Mouse (Mus musculus): Measurements from ENCODE around the gene Tnfsf15.

Tnfsf15 gene

GRCm38 (mm10) chr4:63685253-63685525 is 59.7 kb downstream of the Tnfsf15 start:
- H3K4me3 ChIP-seq (replicated peaks; ENCODE audit: low read length) = no peak overlapping the region
- no peaks in the 10 kb centered on the region for H3K27me3 ChIP-seq (ENCODE audit: insufficient read depth, low read length)
- TF ChIP-seq NANOG (IDR thresholded peaks at IDR 0.05; ENCODE audit: borderline replicate concordance, low read length) (no peak), CTCF (conservative IDR thresholded peaks at IDR 0.05; ENCODE audit: low read length) (no peak), POU5F1 (IDR thresholded peaks at IDR 0.05; ENCODE audit: borderline replicate concordance, low read length) (no peak)
- H3K36me3 ChIP-seq (ENCODE audit: insufficient read depth, low read length) = no peaks in the 10 kb centered on the region
- H3K9me3 ChIP-seq (ENCODE audit: low read length) = no peaks in the 10 kb centered on the region
- H3K4me1 ChIP-seq (replicated peaks; ENCODE audit: low read depth, low read length) = no peaks in the 10 kb centered on the region

DNA sequence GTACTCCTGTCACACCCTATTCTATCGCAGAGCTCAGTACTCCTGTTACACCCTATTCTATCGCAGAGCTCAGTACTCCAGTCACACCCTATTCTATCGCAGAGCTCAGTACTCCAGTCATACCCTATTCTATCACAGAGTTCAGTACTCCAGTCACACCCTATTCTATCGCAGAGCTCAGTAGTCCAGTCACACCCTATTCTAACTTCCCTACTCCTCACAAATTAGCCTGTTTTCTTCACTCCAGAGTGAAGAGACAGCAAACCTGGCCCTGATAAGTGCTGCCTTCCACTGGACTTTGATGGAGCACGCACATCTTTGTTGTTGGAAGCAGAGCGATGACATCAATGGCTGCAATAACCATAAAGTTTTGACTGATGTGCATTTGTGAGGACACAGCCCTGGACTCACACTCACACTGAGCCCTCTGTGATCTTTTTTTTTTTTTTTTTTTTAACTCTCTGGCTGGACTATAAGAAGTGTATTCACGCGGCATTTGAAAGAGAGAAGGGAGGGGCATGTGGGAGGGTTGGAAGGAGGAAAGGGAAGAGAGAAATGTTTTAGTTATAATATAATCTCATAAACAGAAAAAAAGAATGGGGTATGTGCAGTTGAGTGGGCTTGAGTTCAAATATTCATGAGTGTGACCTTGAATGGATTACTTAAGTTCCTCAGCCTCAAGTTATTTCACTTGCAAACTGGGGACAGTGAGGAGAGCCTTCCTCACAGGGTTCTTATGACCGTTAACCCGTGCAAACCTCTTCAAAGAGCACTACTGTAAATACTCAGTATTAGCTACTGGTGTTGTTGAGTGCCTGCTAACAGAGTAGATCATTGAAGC is 60.3 kb downstream of the Tnfsf15 start:
- no peak for TF ChIP-seq POU5F1 (IDR thresholded peaks at IDR 0.05; ENCODE audit: borderline replicate concordance, low read length)
- TF ChIP-seq NANOG (IDR thresholded peaks at IDR 0.05; ENCODE audit: borderline replicate concordance, low read length) = no peak
- TF ChIP-seq CTCF (conservative IDR thresholded peaks at IDR 0.05; ENCODE audit: low read length) = no peak
- H3K36me3 ChIP-seq (ENCODE audit: insufficient read depth, low read length) = no peaks in the 10 kb centered on the region
- H3K9me3 ChIP-seq (ENCODE audit: low read length) = no peaks in the 10 kb centered on the region
- H3K27me3 ChIP-seq (ENCODE audit: insufficient read depth, low read length) = no peaks in the 10 kb centered on the region
- no peaks in the 10 kb centered on the region for H3K4me1 ChIP-seq (replicated peaks; ENCODE audit: low read depth, low read length)
- H3K4me3 ChIP-seq (replicated peaks; ENCODE audit: low read length) = no peak overlapping the region

DNA sequence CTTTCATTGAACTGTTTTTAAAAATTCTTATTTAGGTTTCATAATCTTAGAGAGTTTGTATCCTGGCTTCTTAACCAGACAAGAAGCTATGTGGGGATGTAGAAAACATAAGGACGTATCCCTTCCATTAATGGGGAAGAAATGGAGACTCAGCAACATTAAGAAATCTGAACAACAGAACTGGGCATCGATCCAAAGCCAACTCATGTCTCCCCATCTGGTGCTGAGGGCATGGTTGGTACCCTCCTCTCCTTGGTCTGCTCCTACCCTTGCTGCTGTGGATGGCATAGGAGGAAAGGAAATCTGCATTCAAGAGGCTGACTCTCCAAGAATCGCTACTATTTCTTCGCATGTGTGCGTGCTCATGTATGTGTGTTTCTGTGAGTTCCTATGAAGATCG is 61.2 kb downstream of the Tnfsf15 start:
- Histone ChIP-seq H3K4me3 (replicated peaks; ENCODE audit: low read length) (no peak overlapping the region), H3K36me3 (ENCODE audit: insufficient read depth, low read length) (no peaks in the 10 kb centered on the region), H3K4me1 (replicated peaks; ENCODE audit: low read depth, low read length) (no peaks in the 10 kb centered on the region), H3K9me3 (ENCODE audit: low read length) (no peaks in the 10 kb centered on the region), H3K27me3 (ENCODE audit: insufficient read depth, low read length) (no peaks in the 10 kb centered on the region)
- TF ChIP-seq CTCF (conservative IDR thresholded peaks at IDR 0.05; ENCODE audit: low read length) = no peak
- TF ChIP-seq POU5F1 (IDR thresholded peaks at IDR 0.05; ENCODE audit: borderline replicate concordance, low read length) = no peak
- no peak for TF ChIP-seq NANOG (IDR thresholded peaks at IDR 0.05; ENCODE audit: borderline replicate concordance, low read length)

- Histone ChIP-seq H3K9me3 (ENCODE audit: low read length) (no peaks in the 10 kb centered on the region), H3K4me3 (replicated peaks; ENCODE audit: low read length) (no peak overlapping the region), H3K4me1 (replicated peaks; ENCODE audit: low read depth, low read length) (no peaks in the 10 kb centered on the region), H3K36me3 (ENCODE audit: insufficient read depth, low read length) (no peaks in the 10 kb centered on the region), H3K27me3 (ENCODE audit: insufficient read depth, low read length) (no peaks in the 10 kb centered on the region)
- TF ChIP-seq CTCF (conservative IDR thresholded peaks at IDR 0.05; ENCODE audit: low read length) (no peak), NANOG (IDR thresholded peaks at IDR 0.05; ENCODE audit: borderline replicate concordance, low read length) (no peak), POU5F1 (IDR thresholded peaks at IDR 0.05; ENCODE audit: borderline replicate concordance, low read length) (no peak)
Measured at GRCm38 (mm10) chr4:63683056-63683455, 61.9 kb downstream of the Tnfsf15 start.

DNA sequence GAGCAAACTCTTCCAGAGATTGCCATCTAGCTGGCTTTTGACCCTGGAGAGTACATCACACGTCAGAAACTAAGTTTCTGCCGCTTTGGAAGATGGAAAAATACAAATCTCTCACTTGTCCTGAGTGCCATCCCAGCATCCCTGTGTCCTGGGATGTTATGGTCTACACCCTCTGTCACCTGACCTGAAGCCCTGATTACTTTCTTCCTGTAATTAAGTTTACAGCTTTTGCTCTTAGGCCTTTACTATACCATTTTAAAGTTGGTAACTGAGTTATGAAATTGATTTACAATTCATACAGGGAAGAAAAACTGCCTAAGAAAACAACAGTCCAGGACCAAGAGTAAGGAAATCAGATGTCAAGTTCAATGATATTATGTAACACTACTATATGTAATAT is 62.5 kb downstream of the Tnfsf15 start:
- Histone ChIP-seq H3K4me1 (replicated peaks; ENCODE audit: low read depth, low read length) (no peaks in the 10 kb centered on the region), H3K36me3 (ENCODE audit: insufficient read depth, low read length) (no peaks in the 10 kb centered on the region), H3K9me3 (ENCODE audit: low read length) (no peaks in the 10 kb centered on the region), H3K4me3 (replicated peaks; ENCODE audit: low read length) (no peak overlapping the region), H3K27me3 (ENCODE audit: insufficient read depth, low read length) (no peaks in the 10 kb centered on the region)
- no peak for TF ChIP-seq NANOG (IDR thresholded peaks at IDR 0.05; ENCODE audit: borderline replicate concordance, low read length)
- TF ChIP-seq POU5F1 (IDR thresholded peaks at IDR 0.05; ENCODE audit: borderline replicate concordance, low read length) = no peak
- no peak for TF ChIP-seq CTCF (conservative IDR thresholded peaks at IDR 0.05; ENCODE audit: low read length)

GRCm38 (mm10) chr4:63681557-63681956 is 63.4 kb downstream of the Tnfsf15 start:
- no peaks in the 10 kb centered on the region for H3K4me1 ChIP-seq (replicated peaks; ENCODE audit: low read depth, low read length)
- H3K36me3 ChIP-seq (ENCODE audit: insufficient read depth, low read length) = no peaks in the 10 kb centered on the region
- no peak for TF ChIP-seq NANOG (IDR thresholded peaks at IDR 0.05; ENCODE audit: borderline replicate concordance, low read length)
- TF ChIP-seq POU5F1 (IDR thresholded peaks at IDR 0.05; ENCODE audit: borderline replicate concordance, low read length) = no peak
- no peak for TF ChIP-seq CTCF (conservative IDR thresholded peaks at IDR 0.05; ENCODE audit: low read length)
- no peaks in the 10 kb centered on the region for H3K9me3 ChIP-seq (ENCODE audit: low read length)
- H3K4me3 ChIP-seq (replicated peaks; ENCODE audit: low read length) = no peak overlapping the region
- H3K27me3 ChIP-seq (ENCODE audit: insufficient read depth, low read length) = no peaks in the 10 kb centered on the region
